Mouse (Mus musculus): ENCODE results near the gene Ctbp2. TPM values are rescaled to one million over a fixed set of nuclear protein-coding genes. Genes with fewer than 3 reads are reported as not detected.

Gene Ctbp2
- polyA plus RNA-seq, 1 experiment from 2014 or later, result 40.8 TPM

- Histone ChIP-seq H3K9me3 (replicated peaks) (no peaks in the 10 kb centered on the region), H3K4me1 (replicated peaks) (peaks cover 85% of the 10 kb centered on the region), H3K4me2 (peak overlapping the region; percentile 58), H3K36me3 (no peaks in the 10 kb centered on the region), H3K27me3 (no peaks in the 10 kb centered on the region), H3K9ac (0 out of 2 replicates have a peak overlapping the region, but pooled peaks have one; percentile 29), H3K27ac (peak overlapping the region; percentile 77), H3K4me3 (no peak overlapping the region)
- ATAC-seq (replicated peaks; ENCODE audit: insufficient number of reproducible peaks, insufficient read depth, low FRiP score, low read depth), result no peak
These were observed 7.6 kb downstream of the Ctbp2 start for GRCm38 (mm10) chr7:133116542-133116941.

- 7% methylated on average over 15 of the region's 15 CpGs for whole genome bisulfite sequencing
- Histone ChIP-seq H3K36me3 (no peaks in the 10 kb centered on the region), H3K9ac (peak overlapping the region; percentile 37; the same call in 1 of the 2 replicates), H3K4me2 (peak overlapping the region; percentile 58), H3K9me3 (replicated peaks) (no peaks in the 10 kb centered on the region), H3K4me1 (replicated peaks) (peaks cover 89% of the 10 kb centered on the region), H3K4me3 (peak overlapping the region; percentile 24), H3K27ac (peak overlapping the region; percentile 77), H3K27me3 (no peaks in the 10 kb centered on the region)
- ATAC-seq (replicated peaks; ENCODE audit: insufficient number of reproducible peaks, insufficient read depth, low FRiP score, low read depth), result 0 out of 2 replicates have a peak, but pooled peaks have one; percentile 42
These were observed 8.3 kb downstream of the Ctbp2 start for GRCm38 (mm10) chr7:133115886-133116285.

GRCm38 (mm10) chr7:133114847-133115470 is 9.2 kb downstream of the Ctbp2 start:
- Histone ChIP-seq H3K27ac (peak overlapping the region; percentile 77), H3K9ac (peak overlapping the region; percentile 37; the same call in 1 of the 2 replicates), H3K4me3 (peak overlapping the region; percentile 24), H3K27me3 (no peaks in the 10 kb centered on the region), H3K9me3 (replicated peaks) (no peaks in the 10 kb centered on the region), H3K4me1 (replicated peaks) (peaks cover 89% of the 10 kb centered on the region), H3K36me3 (no peaks in the 10 kb centered on the region), H3K4me2 (peak overlapping the region; percentile 58)
- WGBS, result 14% methylated on average over 20 of the region's 20 CpGs
- ATAC-seq (replicated peaks; ENCODE audit: insufficient number of reproducible peaks, insufficient read depth, low FRiP score, low read depth), result peak; percentile 51; the same call in 1 of the 2 replicates

GRCm38 (mm10) chr7:133113185-133113895 is 10.8 kb downstream of the Ctbp2 start:
- H3K4me3 ChIP-seq, result no peak overlapping the region
- ATAC-seq (replicated peaks; ENCODE audit: insufficient number of reproducible peaks, insufficient read depth, low FRiP score, low read depth), result no peak
- H3K4me2 ChIP-seq, result no peak overlapping the region
- no peaks in the 10 kb centered on the region for H3K9me3 ChIP-seq (replicated peaks)
- H3K9ac ChIP-seq, result no peak overlapping the region
- H3K4me1 ChIP-seq (replicated peaks), result peaks cover 90% of the 10 kb centered on the region
- WGBS, result 75% methylated on average over 8 of the region's 8 CpGs
- no peaks in the 10 kb centered on the region for H3K36me3 ChIP-seq
- peak overlapping the region; percentile 72 for H3K27ac ChIP-seq
- H3K27me3 ChIP-seq, result no peaks in the 10 kb centered on the region

GRCm38 (mm10) chr7:133112351-133112831 is 11.8 kb downstream of the Ctbp2 start:
- peak overlapping the region; percentile 72 for H3K27ac ChIP-seq
- H3K36me3 ChIP-seq, result no peaks in the 10 kb centered on the region
- H3K4me1 ChIP-seq (replicated peaks), result peaks cover 83% of the 10 kb centered on the region
- H3K9me3 ChIP-seq (replicated peaks), result no peaks in the 10 kb centered on the region
- H3K27me3 ChIP-seq, result no peaks in the 10 kb centered on the region
- no peak for ATAC-seq (replicated peaks; ENCODE audit: insufficient number of reproducible peaks, insufficient read depth, low FRiP score, low read depth)
- H3K9ac ChIP-seq, result no peak overlapping the region
- H3K4me3 ChIP-seq, result no peak overlapping the region
- H3K4me2 ChIP-seq, result no peak overlapping the region
- 28% methylated on average over 6 of the region's 6 CpGs for WGBS

- no peak overlapping the region for H3K27ac ChIP-seq
- H3K36me3 ChIP-seq, result no peaks in the 10 kb centered on the region
- 91% methylated on average over 4 of the region's 4 CpGs for WGBS
- no peaks in the 10 kb centered on the region for H3K9me3 ChIP-seq (replicated peaks)
- no peaks in the 10 kb centered on the region for H3K27me3 ChIP-seq
- no peak for ATAC-seq (replicated peaks; ENCODE audit: insufficient number of reproducible peaks, insufficient read depth, low FRiP score, low read depth)
- H3K9ac ChIP-seq, result no peak overlapping the region
- H3K4me3 ChIP-seq, result no peak overlapping the region
- peaks cover 67% of the 10 kb centered on the region for H3K4me1 ChIP-seq (replicated peaks)
- no peak overlapping the region for H3K4me2 ChIP-seq
These were observed 14.7 kb downstream of the Ctbp2 start for GRCm38 (mm10) chr7:133109442-133109841.

- Histone ChIP-seq H3K27me3 (no peaks in the 10 kb centered on the region), H3K4me2 (no peak overlapping the region), H3K4me3 (no peak overlapping the region), H3K36me3 (no peaks in the 10 kb centered on the region), H3K4me1 (replicated peaks) (peaks cover 61% of the 10 kb centered on the region), H3K27ac (no peak overlapping the region), H3K9ac (no peak overlapping the region), H3K9me3 (replicated peaks) (no peaks in the 10 kb centered on the region)
- WGBS, result 75% methylated on average over 2 of the region's 2 CpGs
- no peak for ATAC-seq (replicated peaks; ENCODE audit: insufficient number of reproducible peaks, insufficient read depth, low FRiP score, low read depth)
These were observed 15.5 kb downstream of the Ctbp2 start for GRCm38 (mm10) chr7:133108695-133109094.

- H3K27me3 ChIP-seq, result no peaks in the 10 kb centered on the region
- H3K4me1 ChIP-seq (replicated peaks), result peaks cover 70% of the 10 kb centered on the region
- WGBS, result 70% methylated on average over 3 of the region's 3 CpGs
- no peak overlapping the region for H3K4me3 ChIP-seq
- H3K36me3 ChIP-seq, result no peaks in the 10 kb centered on the region
- H3K9ac ChIP-seq, result no peak overlapping the region
- no peak overlapping the region for H3K4me2 ChIP-seq
- H3K9me3 ChIP-seq (replicated peaks), result no peaks in the 10 kb centered on the region
- no peak overlapping the region for H3K27ac ChIP-seq
- no peak for ATAC-seq (replicated peaks; ENCODE audit: insufficient number of reproducible peaks, insufficient read depth, low FRiP score, low read depth)
These were observed 21.6 kb downstream of the Ctbp2 start for GRCm38 (mm10) chr7:133102578-133102977.

- Histone ChIP-seq H3K4me2 (no peak overlapping the region), H3K36me3 (no peaks in the 10 kb centered on the region), H3K9me3 (replicated peaks) (no peaks in the 10 kb centered on the region), H3K4me1 (replicated peaks) (peaks cover 75% of the 10 kb centered on the region), H3K4me3 (no peak overlapping the region), H3K27me3 (no peaks in the 10 kb centered on the region), H3K9ac (no peak overlapping the region), H3K27ac (0 out of 2 replicates have a peak overlapping the region, but pooled peaks have one; percentile 4)
- ATAC-seq (replicated peaks; ENCODE audit: insufficient number of reproducible peaks, insufficient read depth, low FRiP score, low read depth), result no peak
- 75% methylated on average over 6 of the region's 6 CpGs for WGBS
These were observed 23.1 kb downstream of the Ctbp2 start for GRCm38 (mm10) chr7:133101070-133101469.

GRCm38 (mm10) chr7:133100178-133100577 is 24.0 kb downstream of the Ctbp2 start:
- Histone ChIP-seq H3K4me2 (no peak overlapping the region), H3K4me1 (replicated peaks) (peaks cover 71% of the 10 kb centered on the region), H3K9ac (no peak overlapping the region), H3K27me3 (no peaks in the 10 kb centered on the region), H3K4me3 (no peak overlapping the region), H3K9me3 (replicated peaks) (no peaks in the 10 kb centered on the region), H3K36me3 (peaks cover 3% of the 10 kb centered on the region; the same call in 1 of the 2 replicates), H3K27ac (peak overlapping the region; percentile 73)
- ATAC-seq (replicated peaks; ENCODE audit: insufficient number of reproducible peaks, insufficient read depth, low FRiP score, low read depth), result no peak
- WGBS, result 65% methylated on average over 6 of the region's 6 CpGs

GRCm38 (mm10) chr7:133099266-133099665 is 24.9 kb downstream of the Ctbp2 start:
- Histone ChIP-seq H3K36me3 (peaks cover 3% of the 10 kb centered on the region; the same call in 1 of the 2 replicates), H3K9me3 (replicated peaks) (no peaks in the 10 kb centered on the region), H3K4me3 (no peak overlapping the region), H3K9ac (no peak overlapping the region), H3K27ac (peak overlapping the region; percentile 73), H3K4me1 (replicated peaks) (peaks cover 67% of the 10 kb centered on the region), H3K27me3 (no peaks in the 10 kb centered on the region), H3K4me2 (peak overlapping the region; percentile 28; the same call in 1 of the 2 replicates)
- 26% methylated on average over 4 of the region's 4 CpGs for WGBS
- no peak for ATAC-seq (replicated peaks; ENCODE audit: insufficient number of reproducible peaks, insufficient read depth, low FRiP score, low read depth)
